Mouse (Mus musculus): ENCODE measurements at regions not wholly inside any gene's neighbourhood (a gene's known extent, or its start where the extent isn't known, plus 50 kb on each side); places are given as distances from the start of the nearest gene placed in this dataset.

- Histone ChIP-seq H3K36me3 (no peaks in the 10 kb centered on the region), H3K9ac (no peak overlapping the region), H3K4me3 (no peak overlapping the region), H3K9me3 (no peaks in the 10 kb centered on the region), H3K27me3 (no peaks in the 10 kb centered on the region), H3K4me1 (no peaks in the 10 kb centered on the region), H3K27ac (no peak overlapping the region), H3K4me2 (replicated peaks) (no peak overlapping the region)
- WGBS: 75% methylated on average over 2 of the region's 2 CpGs
- no peak for ATAC-seq (ENCODE audit: low FRiP score, low read depth)
These were observed 62.9 kb downstream of the Cst10 start for GRCm38 (mm10) chr2:149467801-149468200.

DNA sequence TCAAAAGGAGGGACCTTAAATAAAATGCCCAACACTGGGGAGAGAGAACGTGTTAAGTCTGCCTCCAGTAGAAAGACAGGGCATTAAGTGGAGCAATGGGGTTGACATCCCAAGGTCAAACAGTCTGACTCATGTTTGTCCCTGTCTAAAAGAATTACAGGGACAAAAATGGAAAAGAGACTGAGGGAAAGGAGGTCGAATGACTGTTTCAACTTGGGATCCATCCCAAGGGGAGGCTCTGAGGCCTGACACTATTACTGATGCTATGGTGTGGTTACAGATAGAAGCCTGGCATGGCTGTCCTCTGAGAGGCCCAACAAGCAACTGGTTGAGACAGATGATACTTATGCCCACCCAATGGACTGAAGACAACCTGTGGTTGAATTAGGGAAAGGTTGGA is 67.6 kb downstream of the Cst10 start:
- Histone ChIP-seq H3K4me2 (replicated peaks) (no peak overlapping the region), H3K9ac (no peak overlapping the region), H3K4me3 (no peak overlapping the region), H3K4me1 (no peaks in the 10 kb centered on the region), H3K36me3 (no peaks in the 10 kb centered on the region), H3K9me3 (no peaks in the 10 kb centered on the region), H3K27me3 (no peaks in the 10 kb centered on the region), H3K27ac (no peak overlapping the region)
- 75% methylated on average over 2 of the region's 2 CpGs for WGBS
- ATAC-seq (ENCODE audit: low FRiP score, low read depth): no peak

DNA sequence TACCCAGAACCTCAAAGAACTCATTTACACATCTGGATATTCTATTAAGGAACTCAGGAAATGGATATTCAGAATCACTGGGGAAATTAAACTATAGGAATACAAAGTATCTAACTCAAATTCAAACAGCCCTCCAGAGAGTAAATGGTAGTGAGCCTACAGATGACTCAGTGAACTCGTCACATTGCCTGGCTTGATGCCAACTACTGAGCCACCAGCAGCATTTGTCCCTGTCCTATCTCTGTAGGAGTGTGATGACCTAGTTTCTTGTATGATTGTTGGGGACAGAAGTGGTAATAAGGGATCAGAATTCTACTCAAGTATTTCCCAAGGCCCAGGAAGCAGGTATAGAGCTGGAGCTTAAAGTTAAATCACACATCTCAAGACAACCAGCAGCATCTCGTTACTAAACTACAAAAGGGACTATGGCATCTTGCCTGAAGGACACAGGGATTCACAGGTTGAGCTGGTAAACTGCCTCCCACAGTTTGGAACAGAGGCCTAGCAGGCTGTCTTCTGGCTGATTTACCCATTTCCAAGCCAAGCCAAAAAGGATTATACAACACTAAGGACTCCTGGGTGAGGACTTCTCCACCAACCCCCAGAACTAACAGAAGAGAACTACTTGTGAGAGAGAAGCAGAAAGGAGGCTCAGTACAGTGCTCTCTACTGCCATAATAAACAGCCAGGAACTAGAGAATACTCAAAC is 88.6 kb downstream of the Cst10 start:
- Histone ChIP-seq H3K9me3 (no peaks in the 10 kb centered on the region), H3K27me3 (no peaks in the 10 kb centered on the region), H3K4me1 (no peaks in the 10 kb centered on the region), H3K27ac (no peak overlapping the region), H3K4me3 (no peak overlapping the region), H3K9ac (no peak overlapping the region), H3K4me2 (replicated peaks) (no peak overlapping the region), H3K36me3 (no peaks in the 10 kb centered on the region)
- 63% methylated on average over 2 of the region's 2 CpGs for WGBS
- 0 out of 2 replicates have a peak, but pooled peaks have one; percentile 51 for ATAC-seq (ENCODE audit: low FRiP score, low read depth)

GRCm38 (mm10) chr2:149512870-149513269 is 108.0 kb downstream of the Cst10 start:
- WGBS: 92% methylated on average over 1 of the region's 1 CpGs
- H3K4me2 ChIP-seq (replicated peaks): no peak overlapping the region
- H3K27me3 ChIP-seq: no peaks in the 10 kb centered on the region
- H3K27ac ChIP-seq: no peak overlapping the region
- no peak overlapping the region for H3K4me3 ChIP-seq
- H3K36me3 ChIP-seq: no peaks in the 10 kb centered on the region
- H3K9ac ChIP-seq: no peak overlapping the region
- H3K4me1 ChIP-seq: no peaks in the 10 kb centered on the region
- no peaks in the 10 kb centered on the region for H3K9me3 ChIP-seq
- no peak for ATAC-seq (ENCODE audit: low FRiP score, low read depth)

- no peak for ATAC-seq (ENCODE audit: low FRiP score, low read depth)
- peaks cover 3% of the 10 kb centered on the region; the same call in 1 of the 2 replicates for H3K9me3 ChIP-seq
- H3K4me3 ChIP-seq: no peak overlapping the region
- H3K36me3 ChIP-seq: no peaks in the 10 kb centered on the region
- no peak overlapping the region for H3K9ac ChIP-seq
- no peaks in the 10 kb centered on the region for H3K4me1 ChIP-seq
- H3K27me3 ChIP-seq: no peaks in the 10 kb centered on the region
- no peak overlapping the region for H3K4me2 ChIP-seq (replicated peaks)
- H3K27ac ChIP-seq: no peak overlapping the region
These were observed 119.6 kb downstream of the Cst10 start for GRCm38 (mm10) chr2:149524424-149524823.

DNA sequence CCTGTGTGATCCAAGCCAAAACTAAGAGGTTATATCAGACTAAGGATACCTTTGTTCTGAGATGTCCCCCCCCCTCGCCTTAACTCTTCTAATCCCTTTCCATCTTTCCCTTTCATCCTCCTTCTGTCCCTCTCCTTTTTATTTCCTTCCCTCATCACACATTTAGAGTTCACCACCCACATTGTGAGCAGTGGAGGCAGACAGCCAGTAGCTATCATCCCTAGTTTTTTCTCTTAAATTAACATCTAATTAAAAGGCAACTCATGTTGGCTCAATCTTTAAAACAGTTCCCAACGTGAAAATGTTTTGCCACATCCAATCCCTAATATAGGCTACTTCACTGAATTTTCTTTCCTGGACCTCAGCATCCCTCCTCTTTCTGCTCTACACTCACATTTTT is 138.0 kb downstream of the Cst10 start:
- 64% methylated on average over 2 of the region's 2 CpGs for WGBS
- Histone ChIP-seq H3K27me3 (no peaks in the 10 kb centered on the region), H3K27ac (no peak overlapping the region), H3K4me3 (no peak overlapping the region), H3K4me1 (no peaks in the 10 kb centered on the region), H3K4me2 (replicated peaks) (no peak overlapping the region), H3K36me3 (no peaks in the 10 kb centered on the region), H3K9ac (no peak overlapping the region), H3K9me3 (no peaks in the 10 kb centered on the region)
- no peak for ATAC-seq (ENCODE audit: low FRiP score, low read depth)

- ATAC-seq (ENCODE audit: low FRiP score, low read depth): no peak
- H3K9ac ChIP-seq: no peak overlapping the region
- WGBS: 58% methylated on average over 2 of the region's 2 CpGs
- H3K36me3 ChIP-seq: no peaks in the 10 kb centered on the region
- H3K4me2 ChIP-seq (replicated peaks): no peak overlapping the region
- H3K9me3 ChIP-seq: no peaks in the 10 kb centered on the region; the same call in 1 of the 2 replicates
- H3K27me3 ChIP-seq: no peaks in the 10 kb centered on the region
- no peaks in the 10 kb centered on the region for H3K4me1 ChIP-seq
- no peak overlapping the region for H3K4me3 ChIP-seq
- no peak overlapping the region for H3K27ac ChIP-seq
These were observed 140.9 kb downstream of the Cst10 start for GRCm38 (mm10) chr2:149545708-149546107.

- H3K4me3 ChIP-seq: no peak overlapping the region
- H3K4me1 ChIP-seq: no peaks in the 10 kb centered on the region
- no peak overlapping the region for H3K27ac ChIP-seq
- H3K27me3 ChIP-seq: no peaks in the 10 kb centered on the region
- 91% methylated on average over 2 of the region's 2 CpGs for WGBS
- H3K9ac ChIP-seq: no peak overlapping the region
- no peak overlapping the region for H3K4me2 ChIP-seq (replicated peaks)
- no peak for ATAC-seq (ENCODE audit: low FRiP score, low read depth)
- no peaks in the 10 kb centered on the region; the same call in 1 of the 2 replicates for H3K9me3 ChIP-seq
- no peaks in the 10 kb centered on the region for H3K36me3 ChIP-seq
These were observed 141.9 kb downstream of the Cst10 start for GRCm38 (mm10) chr2:149546639-149547200.

DNA sequence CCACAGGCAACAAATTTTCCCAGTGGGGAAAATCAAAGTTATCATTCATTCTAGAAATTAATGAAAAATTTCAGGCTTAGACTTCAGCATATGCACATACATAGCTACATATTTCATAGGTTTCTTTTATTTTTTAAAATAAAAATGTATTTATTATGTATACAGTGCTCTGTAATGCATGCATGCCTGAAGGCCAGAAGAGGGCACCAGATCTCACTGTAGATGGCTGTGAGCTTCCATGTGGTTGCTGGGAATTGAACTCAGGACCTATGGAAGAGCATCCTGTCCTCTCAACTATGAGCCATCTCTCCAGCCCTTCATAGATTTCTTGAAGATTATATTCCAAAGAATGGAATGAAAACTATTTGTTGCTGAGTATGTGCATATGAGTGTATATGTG is 150.4 kb downstream of the Cst10 start:
- no peaks in the 10 kb centered on the region for H3K9me3 ChIP-seq
- no peak overlapping the region for H3K4me2 ChIP-seq (replicated peaks)
- H3K27me3 ChIP-seq: no peaks in the 10 kb centered on the region
- no peak for ATAC-seq (ENCODE audit: low FRiP score, low read depth)
- H3K27ac ChIP-seq: no peak overlapping the region
- no peaks in the 10 kb centered on the region for H3K36me3 ChIP-seq
- H3K4me3 ChIP-seq: no peak overlapping the region
- no peaks in the 10 kb centered on the region for H3K4me1 ChIP-seq
- H3K9ac ChIP-seq: no peak overlapping the region

DNA sequence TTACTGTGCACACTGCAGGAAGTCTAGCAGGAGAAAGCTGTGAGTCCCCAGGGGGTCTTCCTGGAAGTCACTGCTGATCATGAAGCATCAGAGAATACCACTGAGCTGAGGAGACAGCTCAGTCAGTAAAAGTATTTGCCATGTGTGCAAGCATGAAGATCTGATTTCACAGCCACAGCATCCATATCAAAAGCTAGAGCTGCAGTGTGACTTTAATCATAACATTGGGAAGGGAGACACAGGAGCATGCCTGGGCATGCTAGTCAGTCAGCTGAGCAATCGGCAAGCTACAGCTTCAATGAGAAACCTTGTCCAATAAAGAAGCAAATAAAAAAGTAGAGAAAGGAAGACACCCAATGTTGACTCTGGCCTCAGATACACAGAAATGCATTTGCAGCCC is 168.9 kb downstream of the Cst10 start:
- ATAC-seq (ENCODE audit: low FRiP score, low read depth): no peak
- WGBS: 56% methylated on average over 1 of the region's 1 CpGs
- H3K9ac ChIP-seq: no peak overlapping the region

DNA sequence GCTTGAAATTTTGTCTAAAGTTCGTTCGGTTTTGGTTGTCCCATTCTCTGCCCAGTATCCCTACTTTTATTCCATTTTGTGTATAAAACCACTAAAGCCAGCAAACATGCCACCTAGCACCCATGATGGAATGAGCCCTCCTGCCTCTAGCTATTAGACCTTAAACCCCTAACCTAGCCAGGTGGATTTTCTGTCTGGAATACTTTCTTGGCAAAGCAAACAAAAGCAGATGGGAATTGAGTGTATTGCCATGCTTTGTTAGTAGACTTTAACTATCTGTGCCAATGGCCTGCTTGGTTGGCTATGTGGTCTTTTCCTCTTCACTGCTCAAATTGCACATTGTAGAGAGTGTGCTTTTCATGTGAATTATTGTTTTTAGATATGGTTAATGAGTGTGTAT is 197.7 kb downstream of the Cst10 start:
- Histone ChIP-seq H3K9me3 (no peaks in the 10 kb centered on the region), H3K4me3 (no peak overlapping the region), H3K27ac (no peak overlapping the region), H3K36me3 (no peaks in the 10 kb centered on the region), H3K9ac (no peak overlapping the region), H3K27me3 (no peaks in the 10 kb centered on the region), H3K4me1 (no peaks in the 10 kb centered on the region), H3K4me2 (replicated peaks) (no peak overlapping the region)
- WGBS: 83% methylated on average over 2 of the region's 2 CpGs
- ATAC-seq (ENCODE audit: low FRiP score, low read depth): no peak

More for the DNA sequence above, 168.9 kb downstream of the Cst10 start:
- Histone ChIP-seq H3K27me3 (no peaks in the 10 kb centered on the region), H3K9me3 (no peaks in the 10 kb centered on the region), H3K4me1 (no peaks in the 10 kb centered on the region), H3K4me2 (replicated peaks) (no peak overlapping the region), H3K4me3 (no peak overlapping the region), H3K36me3 (no peaks in the 10 kb centered on the region), H3K27ac (no peak overlapping the region)

DNA sequence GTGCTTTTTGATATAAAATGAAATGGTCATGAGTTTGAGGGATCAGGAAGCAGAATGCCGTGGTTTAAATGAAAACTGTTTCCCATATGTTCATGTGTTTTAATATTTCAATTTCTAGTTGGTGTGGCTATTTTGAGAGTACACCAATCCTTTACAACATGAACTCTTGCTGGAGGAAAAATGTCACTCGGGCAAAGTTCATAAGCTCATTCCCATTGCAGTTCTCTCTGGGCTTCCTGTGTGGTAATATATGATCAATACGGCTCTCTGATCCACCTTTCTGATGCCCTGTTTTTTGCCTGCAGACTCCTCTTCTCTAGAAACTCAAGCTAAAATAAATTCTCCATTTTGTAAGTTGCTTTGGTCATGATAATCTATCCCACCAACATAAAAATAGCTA is 208.5 kb downstream of the Cst10 start:
- H3K4me1 ChIP-seq: no peaks in the 10 kb centered on the region
- WGBS: 85% methylated on average over 3 of the region's 3 CpGs
- H3K4me2 ChIP-seq (replicated peaks): no peak overlapping the region
- H3K9me3 ChIP-seq: no peaks in the 10 kb centered on the region
- H3K9ac ChIP-seq: no peak overlapping the region
- H3K4me3 ChIP-seq: no peak overlapping the region
- H3K27me3 ChIP-seq: no peaks in the 10 kb centered on the region
- ATAC-seq (ENCODE audit: low FRiP score, low read depth): no peak
- no peak overlapping the region for H3K27ac ChIP-seq
- no peaks in the 10 kb centered on the region for H3K36me3 ChIP-seq

Data from limb, embryonic 13.5 days (tissue).